Mouse (Mus musculus) forebrain, embryonic 13.5 days (tissue): ENCODE measurements at regions not wholly inside any gene's neighbourhood (a gene's known extent, or its start where the extent isn't known, plus 50 kb on each side); places are given as distances from the start of the nearest gene placed in this dataset.
"Not testable (repeated sequence)": the region's sequence is repeated elsewhere in the genome, so short reads cannot be mapped to it uniquely, and the experiment has no call there.

Source experiments
- ATAC-seq: fragments of 200-750 bp; cut with Nextera tagmentation; 2 replicates; pipeline ENCODE4 v1.8.0; 2017
- H3K27ac ChIP-seq: fragments of 300-500 bp; sonication (generic); 2 replicates; pipeline ENCODE4 v1.5.1; 2015; ENCODE audit warnings: inconsistent platforms, mild to moderate bottlenecking, moderate library complexity
- H3K27me3 ChIP-seq: fragments of 300-500 bp; sonication (generic); 2 replicates; pipeline ENCODE4 v1.6.1; 2015; ENCODE audit warnings: mild to moderate bottlenecking, inconsistent platforms
- H3K36me3 ChIP-seq: fragments of 300-500 bp; sonication (generic); 2 replicates; pipeline ENCODE4 v1.6.1; 2015; ENCODE audit warnings: mild to moderate bottlenecking, inconsistent platforms; ENCODE audit not compliant: poor library complexity, severe bottlenecking
- H3K4me1 ChIP-seq: fragments of 300-500 bp; sonication (generic); 2 replicates; pipeline ENCODE4 v1.6.1; 2015; ENCODE audit warnings: inconsistent platforms
- H3K4me2 ChIP-seq: fragments of 300-500 bp; sonication (generic); 2 replicates; pipeline ENCODE4 v1.6.1; 2015; ENCODE audit warnings: inconsistent platforms, mild to moderate bottlenecking, moderate library complexity
- H3K4me3 ChIP-seq: fragments of 300-500 bp; sonication (generic); 2 replicates; pipeline ENCODE4 v1.5.1; 2015; ENCODE audit warnings: mild to moderate bottlenecking, inconsistent platforms
- H3K9ac ChIP-seq: fragments of 300-500 bp; sonication (generic); 2 replicates; pipeline ENCODE4 v1.6.1; 2015; ENCODE audit warnings: mild to moderate bottlenecking, inconsistent platforms
- H3K9me3 ChIP-seq: fragments of 300-500 bp; sonication (generic); replicated peaks from 2 replicates; pipeline ENCODE4 v1.6.1; 2016; ENCODE audit warnings: inconsistent platforms
- WGBS: fragments of 180-500 bp; shearing (Covaris S2); methylation state at CpG from one replicate; pipeline ENCODE4 v1.1.7; 2015; 5-methylcytosine and 5-hydroxymethylcytosine counted together

GRCm38 (mm10) chr14:110934816-110935215 is 179.9 kb upstream of the Slitrk6 start:
- Histone ChIP-seq H3K27ac (no peak overlapping the region), H3K4me1 (no peaks in the 10 kb centered on the region), H3K9me3 (no peaks in the 10 kb centered on the region), H3K27me3 (no peaks in the 10 kb centered on the region), H3K36me3 (no peaks in the 10 kb centered on the region), H3K4me2 (no peak overlapping the region), H3K9ac (no peak overlapping the region), H3K4me3 (no peak overlapping the region)
- ATAC-seq, result no peak
- 78% methylated on average over 3 of the region's 3 CpGs for WGBS

GRCm38 (mm10) chr14:110921989-110922388 is 167.0 kb upstream of the Slitrk6 start:
- ATAC-seq, result no peak
- no peaks in the 10 kb centered on the region for H3K4me1 ChIP-seq

GRCm38 (mm10) chr14:110913341-110913740 is 158.4 kb upstream of the Slitrk6 start:
- H3K4me3 ChIP-seq, result no peak overlapping the region
- no peaks in the 10 kb centered on the region for H3K27me3 ChIP-seq
- no peak overlapping the region for H3K27ac ChIP-seq
- 63% methylated on average over 2 of the region's 2 CpGs for WGBS
- H3K9ac ChIP-seq, result no peak overlapping the region
- H3K4me2 ChIP-seq, result no peak overlapping the region
- no peaks in the 10 kb centered on the region for H3K4me1 ChIP-seq
- no peaks in the 10 kb centered on the region for H3K9me3 ChIP-seq
- ATAC-seq, result no peak
- H3K36me3 ChIP-seq, result no peaks in the 10 kb centered on the region

More at GRCm38 (mm10) chr14:110921989-110922388, 167.0 kb upstream of the Slitrk6 start:
- Histone ChIP-seq H3K9me3 (no peaks in the 10 kb centered on the region), H3K27me3 (no peaks in the 10 kb centered on the region), H3K4me3 (no peak overlapping the region), H3K27ac (no peak overlapping the region), H3K9ac (no peak overlapping the region), H3K36me3 (no peaks in the 10 kb centered on the region), H3K4me2 (no peak overlapping the region)

- Histone ChIP-seq H3K4me3 (no peak overlapping the region), H3K4me2 (no peak overlapping the region), H3K27me3 (no peaks in the 10 kb centered on the region), H3K4me1 (no peaks in the 10 kb centered on the region), H3K27ac (no peak overlapping the region), H3K9ac (no peak overlapping the region), H3K36me3 (no peaks in the 10 kb centered on the region), H3K9me3 (no peaks in the 10 kb centered on the region)
- 88% methylated on average over 1 of the region's 1 CpGs for WGBS
- ATAC-seq, result no peak
Measured at GRCm38 (mm10) chr14:110892865-110893264, 137.9 kb upstream of the Slitrk6 start.

GRCm38 (mm10) chr14:110871339-110871738 is 116.4 kb upstream of the Slitrk6 start:
- no peak for ATAC-seq
- Histone ChIP-seq H3K4me2 (no peak overlapping the region), H3K36me3 (no peaks in the 10 kb centered on the region), H3K27me3 (no peaks in the 10 kb centered on the region), H3K9me3 (no peaks in the 10 kb centered on the region), H3K4me3 (no peak overlapping the region), H3K27ac (no peak overlapping the region), H3K9ac (no peak overlapping the region), H3K4me1 (no peaks in the 10 kb centered on the region)

GRCm38 (mm10) chr14:110824642-110825041 is 69.7 kb upstream of the Slitrk6 start:
- no peak overlapping the region for H3K27ac ChIP-seq
- no peak overlapping the region for H3K4me3 ChIP-seq
- H3K4me2 ChIP-seq, result no peak overlapping the region
- H3K9ac ChIP-seq, result no peak overlapping the region
- no peaks in the 10 kb centered on the region for H3K36me3 ChIP-seq
- H3K27me3 ChIP-seq, result no peaks in the 10 kb centered on the region
- H3K4me1 ChIP-seq, result no peaks in the 10 kb centered on the region
- no peaks in the 10 kb centered on the region for H3K9me3 ChIP-seq
- ATAC-seq, result peak; percentile 65; the same call in 1 of the 2 replicates

- 90% methylated on average over 3 of the region's 3 CpGs for WGBS
Measured at GRCm38 (mm10) chr14:110822174-110822573, 67.2 kb upstream of the Slitrk6 start.

More at GRCm38 (mm10) chr14:110822174-110822573, 67.2 kb upstream of the Slitrk6 start:
- H3K4me2 ChIP-seq, H3K9me3 ChIP-seq, H3K4me1 ChIP-seq, ATAC-seq, H3K27ac ChIP-seq, H3K9ac ChIP-seq, H3K4me3 ChIP-seq, H3K27me3 ChIP-seq, H3K36me3 ChIP-seq: not testable (repeated sequence)
